Mouse (Mus musculus) urinary bladder, postnatal 10 days (tissue): ENCODE results near the gene Neurl3.
A peak's percentile ranks its signal among the peaks of the same experiment; 100 is the strongest.

Experiments used
- DNase-seq: peaks from one replicate; pipeline ENCODE4 v3.0.0; 2022; ENCODE audit warnings: low spot score

Gene Neurl3

GRCm38 (mm10) chr1:36274455-36274854 is at the start of gene Neurl3:
Gene Neurl3, minus strand, starts transcription at chr1:36274679.
- DNase-seq: no peak

GRCm38 (mm10) chr1:36323746-36324448 is 49.4 kb upstream of the Neurl3 start:
- DNase-seq: no peak

- DNase-seq: no peak
These were observed 48.6 kb upstream of the Neurl3 start for GRCm38 (mm10) chr1:36323076-36323475.

- DNase-seq: no peak
These were observed 47.5 kb upstream of the Neurl3 start for GRCm38 (mm10) chr1:36321829-36322573.

GRCm38 (mm10) chr1:36321164-36321563 is 46.7 kb upstream of the Neurl3 start:
- no peak for DNase-seq

- no peak for DNase-seq
These were observed 41.3 kb upstream of the Neurl3 start for GRCm38 (mm10) chr1:36315776-36316100.

- DNase-seq: no peak
These were observed 40.7 kb upstream of the Neurl3 start for GRCm38 (mm10) chr1:36314959-36315775.

GRCm38 (mm10) chr1:36309498-36309901 is 35.0 kb upstream of the Neurl3 start:
- no peak for DNase-seq

GRCm38 (mm10) chr1:36308966-36309475 is 34.5 kb upstream of the Neurl3 start:
- DNase-seq: no peak

GRCm38 (mm10) chr1:36308451-36308901 is 34.0 kb upstream of the Neurl3 start:
- DNase-seq: no peak

- peak; percentile 45 for DNase-seq
These were observed 33.2 kb upstream of the Neurl3 start, which contains the start of gene Arid5a for GRCm38 (mm10) chr1:36307495-36308280. Gene Arid5a, plus strand, starts transcription at chr1:36307733.

- no peak for DNase-seq
These were observed 32.6 kb upstream of the Neurl3 start for GRCm38 (mm10) chr1:36307121-36307494.

- no peak for DNase-seq
These were observed 31.6 kb upstream of the Neurl3 start for GRCm38 (mm10) chr1:36306120-36306519.

GRCm38 (mm10) chr1:36304764-36305163 is 30.3 kb upstream of the Neurl3 start:
- no peak for DNase-seq

- peak; percentile 51 for DNase-seq
These were observed 29.2 kb upstream of the Neurl3 start for GRCm38 (mm10) chr1:36303381-36304320.

GRCm38 (mm10) chr1:36302957-36303356 is 28.5 kb upstream of the Neurl3 start:
- DNase-seq: no peak

- no peak for DNase-seq
These were observed 27.8 kb upstream of the Neurl3 start for GRCm38 (mm10) chr1:36302273-36302672.

GRCm38 (mm10) chr1:36300486-36300885 is 26.0 kb upstream of the Neurl3 start:
- no peak for DNase-seq

GRCm38 (mm10) chr1:36299676-36300075 is 25.2 kb upstream of the Neurl3 start:
- DNase-seq: no peak

- DNase-seq: no peak
These were observed 24.6 kb upstream of the Neurl3 start for GRCm38 (mm10) chr1:36299126-36299525.
